In genomic region chr3:84306777-84307176, GRCm38 (mm10) we compare ENCODE assay signal across 9 mouse cellular contexts. TPM values are rescaled to one million over a fixed set of nuclear protein-coding genes. Genes with fewer than 3 reads are reported as not detected.
DNase-seq lines count a peak whose midpoint lies in the region; ATAC-seq lines count a peak whose summit lies in the region.
"Had no signal": no experiment of that assay in that cellular context is flagged by ENCODE, and none has a peak within 500 bp of the region (broad histone marks: within the 10 kb centered on the region; RNA-seq: fewer than 3 reads in every experiment).

Trim2 (minus strand) TSS chr3:84306877.

- H3K9me3 ChIP-seq in kidney, embryonic 16.5 days (ENCODE audit: low read length) = no peaks in the 10 kb centered on the region
- H3K9me3 ChIP-seq in embryonic facial prominence, embryonic 10.5 days = no peaks in the 10 kb centered on the region
- H3K9me3 ChIP-seq in intestine, embryonic 15.5 days = no peaks in the 10 kb centered on the region
- H3K9me3 ChIP-seq in midbrain, embryonic 15.5 days = no peaks in the 10 kb centered on the region

- DNase-seq in kidney, adult 8-10 months = no peak
- DNase-seq in embryonic facial prominence, embryonic 10.5 days (ENCODE audit: low spot score) = no peak
- no peak for DNase-seq in urinary bladder, postnatal 36 days (ENCODE audit: low spot score in 2 of 2)
- no peak for DNase-seq in heart, postnatal 10 days

- H3K27me3 ChIP-seq in kidney, embryonic 16.5 days (ENCODE audit: insufficient read depth, low read length) = peaks cover 27% of the 10 kb centered on the region
- H3K27me3 ChIP-seq in embryonic facial prominence, embryonic 10.5 days (replicated peaks; ENCODE audit: low read depth, poor library complexity, severe bottlenecking) = peaks cover 59% of the 10 kb centered on the region
- H3K27me3 ChIP-seq in intestine, embryonic 15.5 days (replicated peaks) = peaks cover 24% of the 10 kb centered on the region; the same call in 1 of the 2 replicates
- no peaks in the 10 kb centered on the region for H3K27me3 ChIP-seq in midbrain, embryonic 15.5 days (replicated peaks)

- no peak within 1 kb of the TSS for H3K4me3 ChIP-seq in kidney, embryonic 16.5 days (ENCODE audit: low read length)
- peak within 1 kb of the TSS; percentile 61; the same call in 1 of the 2 replicates for H3K4me3 ChIP-seq in embryonic facial prominence, embryonic 10.5 days
- H3K4me3 ChIP-seq in intestine, embryonic 15.5 days (replicated peaks) = no peak within 1 kb of the TSS
- peak within 1 kb of the TSS; percentile 48 for H3K4me3 ChIP-seq in midbrain, embryonic 15.5 days

- no peak within 1 kb of the TSS for H3K4me2 ChIP-seq in kidney, embryonic 16.5 days (replicated peaks; ENCODE audit: low read depth, low read length)
- H3K4me2 ChIP-seq in intestine, embryonic 15.5 days (replicated peaks) = no peak within 1 kb of the TSS
- peak within 1 kb of the TSS; percentile 66 for H3K4me2 ChIP-seq in midbrain, embryonic 15.5 days

- intact Hi-C loops in heart, postnatal 10 days (cut with DNase I) = loop anchor here (10.0 kb wide), 1 partner anchor 392 kb away; no protein-coding TSS in a partner anchor

- peaks cover 15% of the 10 kb centered on the region for H3K4me1 ChIP-seq in kidney, embryonic 16.5 days (ENCODE audit: insufficient read depth, low read length)
- H3K4me1 ChIP-seq in embryonic facial prominence, embryonic 10.5 days = peaks cover 32% of the 10 kb centered on the region
- peaks cover 16% of the 10 kb centered on the region for H3K4me1 ChIP-seq in intestine, embryonic 15.5 days (replicated peaks)
- peaks cover 42% of the 10 kb centered on the region for H3K4me1 ChIP-seq in midbrain, embryonic 15.5 days

- H3K36me3 ChIP-seq in kidney, embryonic 16.5 days (ENCODE audit: insufficient read depth, low read length) = no peaks in the 10 kb centered on the region
- no peaks in the 10 kb centered on the region for H3K36me3 ChIP-seq in embryonic facial prominence, embryonic 10.5 days (replicated peaks)
- H3K36me3 ChIP-seq in intestine, embryonic 15.5 days = no peaks in the 10 kb centered on the region
- no peaks in the 10 kb centered on the region for H3K36me3 ChIP-seq in midbrain, embryonic 15.5 days (replicated peaks)

- H3K9ac ChIP-seq in kidney, embryonic 16.5 days (replicated peaks; ENCODE audit: low read length) = no peak within 1 kb of the TSS
- H3K9ac ChIP-seq in intestine, embryonic 15.5 days = no peak within 1 kb of the TSS
- no peak within 1 kb of the TSS for H3K9ac ChIP-seq in midbrain, embryonic 15.5 days
- H3K9ac ChIP-seq: liver, embryonic 14.5 days had no signal

- H3K27ac ChIP-seq in kidney, embryonic 16.5 days (ENCODE audit: low read length) = no peak within 1 kb of the TSS
- H3K27ac ChIP-seq in embryonic facial prominence, embryonic 10.5 days (replicated peaks) = no peak within 1 kb of the TSS
- no peak within 1 kb of the TSS for H3K27ac ChIP-seq in intestine, embryonic 15.5 days
- H3K27ac ChIP-seq in midbrain, embryonic 15.5 days = peak within 1 kb of the TSS; percentile 83
- H3K27ac ChIP-seq: liver, embryonic 14.5 days had no signal

- 97% methylated on average over 3 of the region's 3 CpGs for WGBS in kidney, embryonic 16.5 days
- 95% methylated on average over 3 of the region's 3 CpGs for WGBS in embryonic facial prominence, embryonic 10.5 days
- WGBS in intestine, embryonic 15.5 days = 97% methylated on average over 3 of the region's 3 CpGs
- WGBS in midbrain, embryonic 15.5 days = 84% methylated on average over 3 of the region's 3 CpGs

- ATAC-seq in kidney, embryonic 16.5 days (ENCODE audit: low FRiP score, low TSS enrichment) = no peak
- ATAC-seq in intestine, embryonic 15.5 days = no peak
- no peak for ATAC-seq in midbrain, embryonic 15.5 days (replicated peaks)
- no peak for ATAC-seq in cerebellum, adult (ENCODE audit: insufficient number of reproducible peaks, low FRiP score, low TSS enrichment)

RNA-seq across cellular contexts. Expression of gene Trim2, which starts in this region (rescaled TPM):
- polyA plus RNA-seq in kidney, embryonic 16.5 days (2015; fragmentation: Nextera tagmentation; extraction: Ambion mirVana) = 25.5 and 28.3 TPM in 2 replicates
- 31.0 and 31.3 TPM in 2 replicates for polyA plus RNA-seq in embryonic facial prominence, embryonic 10.5 days (2016; fragmentation: Nextera tagmentation; extraction: Ambion mirVana)
- 50.1 and 57.2 TPM in 2 replicates for polyA plus RNA-seq in intestine, embryonic 15.5 days (2015; fragmentation: Nextera tagmentation; extraction: Ambion mirVana)
- 158 and 159 TPM in 2 replicates for polyA plus RNA-seq in midbrain, embryonic 15.5 days (2015; fragmentation: Nextera tagmentation; extraction: Ambion mirVana)
- 1 to 10 TPM; 9.1 to 9.9 TPM for total RNA-seq in heart, postnatal 10 days (2021)

Comparison
In these comparisons a context has a peak if more than half of its experiments do, and no peak if none do; other contexts are left out.
1. H3K4me3 ChIP-seq: peak in embryonic facial prominence, embryonic 10.5 days (single experiment) and midbrain, embryonic 15.5 days (single experiment); none in kidney, embryonic 16.5 days (single experiment) and intestine, embryonic 15.5 days (single experiment).